ENCODE assay signal across 20 mouse cellular contexts in genomic region chr1:165969001-165969690, GRCm38 (mm10).
"Had no signal": no experiment of that assay in that cellular context is flagged by ENCODE, and none has a peak within 500 bp of the region (broad histone marks: within the 10 kb centered on the region; RNA-seq: fewer than 3 reads in every experiment).

No protein-coding gene starts in this region.

- H3K4me1 ChIP-seq: intestine, embryonic 15.5 days; kidney, embryonic 15.5 days; lung, embryonic 15.5 days; stomach, embryonic 15.5 days had no signal

- H3K9me3 ChIP-seq: intestine, embryonic 15.5 days; kidney, embryonic 15.5 days; lung, embryonic 15.5 days; midbrain, embryonic 12.5 days; midbrain, embryonic 15.5 days; neural tube, embryonic 12.5 days; neural tube, embryonic 15.5 days; stomach, embryonic 15.5 days had no signal

- H3K27ac ChIP-seq: intestine, embryonic 15.5 days; kidney, embryonic 15.5 days; liver, embryonic 14.5 days; lung, embryonic 15.5 days; midbrain, embryonic 12.5 days; midbrain, embryonic 15.5 days; neural tube, embryonic 12.5 days; neural tube, embryonic 15.5 days; stomach, embryonic 15.5 days had no signal

- H3K27me3 ChIP-seq: intestine, embryonic 15.5 days; kidney, embryonic 15.5 days; lung, embryonic 15.5 days; midbrain, embryonic 15.5 days; neural tube, embryonic 15.5 days; stomach, embryonic 15.5 days had no signal

- ATAC-seq: intestine, embryonic 15.5 days; midbrain, embryonic 15.5 days had no signal

- H3K4me2 ChIP-seq: intestine, embryonic 15.5 days; kidney, embryonic 15.5 days; lung, embryonic 15.5 days; midbrain, embryonic 12.5 days; midbrain, embryonic 15.5 days; neural tube, embryonic 12.5 days; neural tube, embryonic 15.5 days; stomach, embryonic 15.5 days had no signal

- H3K9ac ChIP-seq: intestine, embryonic 15.5 days; kidney, embryonic 15.5 days; liver, embryonic 14.5 days; lung, embryonic 15.5 days; midbrain, embryonic 12.5 days; midbrain, embryonic 15.5 days; neural tube, embryonic 12.5 days; neural tube, embryonic 15.5 days; stomach, embryonic 15.5 days had no signal

- H3K4me3 ChIP-seq: intestine, embryonic 15.5 days; kidney, embryonic 15.5 days; lung, embryonic 15.5 days; midbrain, embryonic 12.5 days; midbrain, embryonic 15.5 days; neural tube, embryonic 12.5 days; neural tube, embryonic 15.5 days; stomach, embryonic 15.5 days had no signal

- H3K36me3 ChIP-seq: intestine, embryonic 15.5 days; kidney, embryonic 15.5 days; lung, embryonic 15.5 days; midbrain, embryonic 15.5 days; neural tube, embryonic 12.5 days; stomach, embryonic 15.5 days had no signal

- DNase-seq: kidney, adult 11 months; kidney, adult 8-10 months; kidney, postnatal 10 days; kidney, postnatal 4 days; lung, adult 18-20 months; lung, postnatal 10 days; lung, postnatal 36 days; right cerebral cortex, adult 18-20 months; right cerebral cortex, postnatal 14 days; spleen, adult 18-20 months; thymus, postnatal 36 days had no signal
